Mouse (Mus musculus) liver, embryonic 11.5 days (tissue): ENCODE results near the gene Dync1li2. TPM values are rescaled to one million over a fixed set of nuclear protein-coding genes. Genes with fewer than 3 reads are reported as not detected.

Experiments
- ATAC-seq: fragments of 200-750 bp; cut with Nextera tagmentation; replicated peaks from 2 replicates; pipeline ENCODE4 v1.8.0; 2017; ENCODE audit warnings: moderate number of reproducible peaks, mild to moderate bottlenecking, moderate TSS enrichment, moderate library complexity; ENCODE audit not compliant: low FRiP score
- DNase-seq: peaks from one replicate; pipeline ENCODE4 v3.0.0-alpha.2; 2017; ENCODE audit warnings: low spot score
- H3K27ac ChIP-seq: fragments of 300-500 bp; sonication (generic); 2 replicates; pipeline ENCODE4 v1.5.1; 2014; ENCODE audit warnings: mild to moderate bottlenecking, low read depth, low read length, control low read depth
- H3K27me3 ChIP-seq: fragments of 300-500 bp; sonication (generic); replicated peaks from 2 replicates; pipeline ENCODE4 v1.6.1; 2014; ENCODE audit warnings: low read length, mixed read lengths; ENCODE audit not compliant: control insufficient read depth, insufficient read depth
- H3K36me3 ChIP-seq: fragments of 300-500 bp; sonication (generic); 2 replicates; pipeline ENCODE4 v1.6.1; 2014; ENCODE audit warnings: mild to moderate bottlenecking, low read length, moderate library complexity, mixed read lengths; ENCODE audit not compliant: control insufficient read depth, insufficient read depth
- H3K4me1 ChIP-seq: fragments of 300-500 bp; sonication (generic); replicated peaks from 2 replicates; pipeline ENCODE4 v1.6.1; 2014; ENCODE audit warnings: low read length, mixed read lengths; ENCODE audit not compliant: control insufficient read depth, insufficient read depth
- H3K4me2 ChIP-seq: fragments of 300-500 bp; sonication (generic); 2 replicates; pipeline ENCODE4 v1.6.1; 2014; ENCODE audit warnings: mild to moderate bottlenecking, control low read depth, moderate library complexity
- H3K4me3 ChIP-seq: fragments of 300-500 bp; sonication (generic); 2 replicates; pipeline ENCODE4 v1.5.1; 2014; ENCODE audit warnings: low read depth, low read length, control low read depth
- H3K9ac ChIP-seq: fragments of 300-500 bp; sonication (generic); 2 replicates; pipeline ENCODE4 v1.6.1; 2014; ENCODE audit warnings: low read depth, low read length, control low read depth
- H3K9me3 ChIP-seq: fragments of 300-500 bp; sonication (generic); 2 replicates; pipeline ENCODE4 v1.6.1; 2016; ENCODE audit warnings: low read length, inconsistent platforms, mixed read lengths; ENCODE audit not compliant: control insufficient read depth
- WGBS: fragments of 180-500 bp; shearing (Covaris S2); extraction: QIAGEN DNeasy Blood & Tissue Kit; methylation state at CpG from one replicate; pipeline ENCODE4 v1.1.7; 2014; 5-methylcytosine and 5-hydroxymethylcytosine counted together
- polyA plus RNA-seq: library from polyadenylated mRNA; unstranded; fragments of >200 nt; fragmentation: Nextera tagmentation; extraction: Ambion mirVana; gene quantifications from 2 replicates; pipeline ENCODE4 v1.2.1, GENCODE M21; 2014

The Dync1li2 gene
- polyA plus RNA-seq: 31.4 and 33.1 TPM in 2 replicates

- Histone ChIP-seq H3K4me2 (peak within 1 kb of the TSS; percentile 86), H3K9ac (peak within 1 kb of the TSS; percentile 81), H3K36me3 (peaks cover 19% of the 10 kb centered on the region), H3K27ac (peak within 1 kb of the TSS; percentile 71; the same call in 1 of the 2 replicates), H3K9me3 (no peaks in the 10 kb centered on the region), H3K4me1 (peaks cover 10% of the 10 kb centered on the region), H3K27me3 (no peaks in the 10 kb centered on the region), H3K4me3 (peak within 1 kb of the TSS; percentile 95)
- WGBS: under 1% methylated on average over 75 of the region's 75 CpGs
- DNase-seq (peak; percentile 95), ATAC-seq (peak; percentile 88)
Measured at GRCm38 (mm10) chr8:104442299-104443124, at the start of gene Dync1li2. TSS of gene Dync1li2 (minus strand) at chr8:104443047.

GRCm38 (mm10) chr8:104479091-104479490 lies 36.2 kb upstream of the Dync1li2 start:
- Histone ChIP-seq H3K9me3 (no peaks in the 10 kb centered on the region), H3K4me2 (no peak overlapping the region), H3K4me3 (no peak overlapping the region), H3K9ac (no peak overlapping the region), H3K4me1 (no peaks in the 10 kb centered on the region), H3K27ac (no peak overlapping the region), H3K36me3 (no peaks in the 10 kb centered on the region), H3K27me3 (no peaks in the 10 kb centered on the region; the same call in 1 of the 2 replicates)
- DNase-seq: no peak
- no peak for ATAC-seq
- 63% methylated on average over 1 of the region's 1 CpGs for WGBS

DNA sequence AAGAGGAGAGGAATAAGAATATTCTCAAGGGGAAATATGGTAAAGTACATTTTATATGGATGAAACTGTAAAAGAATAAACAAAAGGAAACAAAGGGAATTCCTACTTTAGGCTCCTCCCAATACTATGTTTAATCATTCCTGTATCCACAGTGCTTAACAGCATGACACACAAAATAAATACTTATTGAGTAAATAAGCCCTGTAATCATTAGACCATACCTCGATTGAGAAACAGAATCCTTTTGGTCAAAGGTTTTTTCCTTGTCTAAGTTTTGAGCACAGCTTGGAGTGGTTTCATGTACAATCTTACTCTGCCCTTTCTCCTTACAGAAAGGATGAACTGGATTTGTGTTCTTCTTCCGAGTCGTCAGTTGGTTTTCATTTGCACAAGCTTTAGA lies 29.6 kb upstream of the Dync1li2 start:
- Histone ChIP-seq H3K9me3 (no peaks in the 10 kb centered on the region), H3K27me3 (no peaks in the 10 kb centered on the region; the same call in 1 of the 2 replicates), H3K27ac (no peak overlapping the region), H3K4me1 (no peaks in the 10 kb centered on the region), H3K4me3 (no peak overlapping the region), H3K9ac (no peak overlapping the region), H3K36me3 (no peaks in the 10 kb centered on the region), H3K4me2 (no peak overlapping the region)
- no peak for ATAC-seq
- DNase-seq: no peak
- WGBS: 66% methylated on average over 3 of the region's 3 CpGs

GRCm38 (mm10) chr8:104467463-104467862 lies 24.6 kb upstream of the Dync1li2 start:
- WGBS: 64% methylated on average over 2 of the region's 2 CpGs
- Histone ChIP-seq H3K9me3 (no peaks in the 10 kb centered on the region), H3K4me2 (no peak overlapping the region), H3K9ac (no peak overlapping the region), H3K36me3 (no peaks in the 10 kb centered on the region), H3K27me3 (no peaks in the 10 kb centered on the region), H3K27ac (no peak overlapping the region), H3K4me1 (no peaks in the 10 kb centered on the region), H3K4me3 (no peak overlapping the region)
- no peak for ATAC-seq
- no peak for DNase-seq

- H3K9ac ChIP-seq: no peak overlapping the region
- no peaks in the 10 kb centered on the region for H3K27me3 ChIP-seq
- no peak overlapping the region for H3K4me2 ChIP-seq
- 60% methylated on average over 3 of the region's 3 CpGs for WGBS
- H3K36me3 ChIP-seq: no peaks in the 10 kb centered on the region
- H3K4me1 ChIP-seq: no peaks in the 10 kb centered on the region
- no peak for DNase-seq
- no peak overlapping the region for H3K27ac ChIP-seq
- H3K4me3 ChIP-seq: no peak overlapping the region
- H3K9me3 ChIP-seq: no peaks in the 10 kb centered on the region
- ATAC-seq: 0 out of 2 replicates have a peak, but pooled peaks have one; percentile 43
Measured at GRCm38 (mm10) chr8:104452177-104452576, 9.3 kb upstream of the Dync1li2 start.

DNA sequence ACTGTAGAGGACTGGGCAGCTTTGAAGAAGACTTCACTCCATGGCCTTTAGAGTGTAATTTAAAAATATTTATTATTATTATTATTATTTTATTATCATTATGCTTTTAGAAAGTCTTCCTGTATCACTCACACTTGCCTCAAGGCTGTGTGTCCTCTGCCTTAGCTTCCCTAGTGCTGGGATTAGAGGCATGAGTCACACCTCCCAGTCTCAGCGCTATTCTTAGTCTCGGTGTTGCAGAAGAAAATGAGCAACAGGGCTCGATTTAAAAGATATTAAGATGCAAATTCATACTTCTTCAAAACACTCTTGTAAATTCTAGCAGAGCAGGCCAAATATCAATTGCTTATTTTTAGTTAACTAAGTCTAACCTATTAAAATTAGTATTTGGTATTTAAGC lies 5.9 kb upstream of the Dync1li2 start:
- Histone ChIP-seq H3K4me1 (no peaks in the 10 kb centered on the region), H3K27ac (no peak overlapping the region), H3K36me3 (no peaks in the 10 kb centered on the region), H3K4me3 (no peak overlapping the region), H3K4me2 (no peak overlapping the region), H3K9ac (no peak overlapping the region), H3K9me3 (no peaks in the 10 kb centered on the region), H3K27me3 (no peaks in the 10 kb centered on the region)
- no peak for DNase-seq
- no peak for ATAC-seq
- WGBS: 58% methylated on average over 3 of the region's 3 CpGs

DNA sequence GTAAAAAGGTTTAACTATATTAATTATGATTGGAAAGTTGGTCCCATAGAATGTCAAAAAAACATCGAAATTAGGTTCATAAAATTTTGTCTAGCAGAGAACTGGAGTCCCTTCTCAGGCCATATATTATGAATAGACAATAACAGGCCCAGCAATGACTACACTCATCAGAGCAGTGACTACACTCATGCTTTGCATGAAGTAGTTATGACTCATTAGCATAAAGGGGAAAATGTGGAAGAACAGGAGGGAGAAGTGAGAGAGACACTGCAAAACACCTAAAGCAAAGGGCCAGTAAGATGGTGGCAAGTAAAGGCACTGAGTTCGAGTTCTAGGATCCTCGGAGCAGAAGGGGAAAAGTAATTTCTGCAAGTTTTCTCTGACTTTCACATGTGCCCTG lies 3.2 kb upstream of the Dync1li2 start:
- WGBS: 77% methylated on average over 3 of the region's 3 CpGs
- no peaks in the 10 kb centered on the region for H3K9me3 ChIP-seq
- DNase-seq: no peak

DNA sequence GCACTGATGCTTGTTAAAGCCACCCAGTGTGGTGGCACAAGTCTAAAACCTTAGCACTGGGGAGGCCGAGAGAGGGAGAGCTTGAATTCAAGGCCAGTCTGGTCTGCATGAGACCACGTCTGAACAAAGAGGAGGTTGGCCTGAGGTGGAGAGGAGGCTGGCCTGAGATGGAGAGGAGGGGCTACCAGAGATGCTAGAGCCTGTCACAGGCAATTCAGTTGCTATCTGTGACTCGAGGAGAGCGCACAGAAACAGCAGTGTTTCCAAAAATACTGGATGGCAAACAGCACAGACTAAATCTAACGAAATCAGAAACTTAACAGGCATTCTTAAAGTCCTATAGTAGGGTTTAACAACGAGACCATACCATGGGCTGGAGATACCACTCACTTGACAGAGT lies 2.4 kb upstream of the Dync1li2 start:
- H3K4me1 ChIP-seq: peaks cover 10% of the 10 kb centered on the region
- H3K36me3 ChIP-seq: peaks cover 5% of the 10 kb centered on the region; the same call in 1 of the 2 replicates
- no peak overlapping the region for H3K4me2 ChIP-seq
- 60% methylated on average over 6 of the region's 6 CpGs for WGBS
- ATAC-seq (no peak), DNase-seq (no peak)
- H3K27ac ChIP-seq: no peak overlapping the region
- H3K9me3 ChIP-seq: no peaks in the 10 kb centered on the region
- no peak overlapping the region for H3K4me3 ChIP-seq
- no peak overlapping the region for H3K9ac ChIP-seq
- no peaks in the 10 kb centered on the region for H3K27me3 ChIP-seq

More for the DNA sequence above, 3.2 kb upstream of the Dync1li2 start:
- Histone ChIP-seq H3K27me3 (no peaks in the 10 kb centered on the region), H3K4me3 (no peak overlapping the region), H3K4me2 (no peak overlapping the region), H3K36me3 (no peaks in the 10 kb centered on the region), H3K27ac (no peak overlapping the region), H3K4me1 (peaks cover 8% of the 10 kb centered on the region), H3K9ac (no peak overlapping the region)
- no peak for ATAC-seq
